Mouse (Mus musculus): ENCODE data around the gene Gm5039. TPM values are rescaled to one million over a fixed set of nuclear protein-coding genes. Genes with fewer than 3 reads are reported as not detected.

The Gm5039 gene
- polyA plus RNA-seq (2017; shearing (Covaris generic)), result not detected

GRCm38 (mm10) chr12:88323926-88324325 lies at the start of gene Gm5039:
Gene Gm5039, minus strand, starts transcription at chr12:88324026.

GRCm38 (mm10) chr12:88360441-88361119 lies 36.8 kb upstream of the Gm5039 start, which contains the start of gene Adck1:
Gene Adck1, plus strand, starts transcription at chr12:88360554.

GRCm38 (mm10) chr12:88274400-88274799 lies 49.4 kb downstream of the Gm5039 start, which contains the start of gene Gm5662:
Gene Gm5662, minus strand, starts transcription at chr12:88274500.

Other genes starting within 250 kb of the Gm5039 start
- gene Gm16368, start 240.3 kb downstream of the Gm5039 start, polyA plus RNA-seq (2017; shearing (Covaris generic)), result not detected
- not detected for gene Gm10436, start 141.9 kb downstream of the Gm5039 start, polyA plus RNA-seq (2017; shearing (Covaris generic))
- not detected for gene Gm8332, start 73.9 kb downstream of the Gm5039 start, polyA plus RNA-seq (2017; shearing (Covaris generic))
- not detected for gene Gm5662, start 49.5 kb downstream of the Gm5039 start, polyA plus RNA-seq (2017; shearing (Covaris generic))
- 24.6 TPM for gene Adck1, start 36.5 kb upstream of the Gm5039 start, polyA plus RNA-seq (2017; shearing (Covaris generic))

Data from inflammation-experienced regulatory T-cells, adult 16 weeks (primary cell).